Mouse (Mus musculus): Measurements from ENCODE around the gene Chst5.
"Not testable (repeated sequence)": the region's sequence is repeated elsewhere in the genome, so short reads cannot be mapped to it uniquely, and the experiment has no call there.

Gene Chst5

GRCm38 (mm10) chr8:111909621-111910450, at the start of gene Chst5:
TSS of gene Chst5 (minus strand) at chr8:111910447.
- no peak for DNase-seq (ENCODE audit: low spot score in 2 of 2)

GRCm38 (mm10) chr8:111957231-111957630, 47.0 kb upstream of the Chst5 start:
- DNase-seq (ENCODE audit: low spot score in 2 of 2): no peak

GRCm38 (mm10) chr8:111955879-111956278, 45.6 kb upstream of the Chst5 start:
- DNase-seq (ENCODE audit: low spot score in 2 of 2): no peak

- DNase-seq (ENCODE audit: low spot score in 2 of 2): no peak
Measured at GRCm38 (mm10) chr8:111954844-111955594, 44.8 kb upstream of the Chst5 start.

GRCm38 (mm10) chr8:111951936-111952335, 41.7 kb upstream of the Chst5 start:
- no peak for DNase-seq (ENCODE audit: low spot score in 2 of 2)

GRCm38 (mm10) chr8:111951317-111951716, 41.1 kb upstream of the Chst5 start:
- peak in 1 of 2 experiments; percentile 77 for DNase-seq (ENCODE audit: low spot score in 2 of 2)

GRCm38 (mm10) chr8:111950846-111951245, 40.6 kb upstream of the Chst5 start:
- DNase-seq (ENCODE audit: low spot score in 2 of 2): no peak

- no peak for DNase-seq (ENCODE audit: low spot score in 2 of 2)
Measured at GRCm38 (mm10) chr8:111947954-111948353, 37.7 kb upstream of the Chst5 start.

GRCm38 (mm10) chr8:111947144-111947543, 36.9 kb upstream of the Chst5 start:
- DNase-seq (ENCODE audit: low spot score in 2 of 2): no peak

GRCm38 (mm10) chr8:111943544-111943943, 33.3 kb upstream of the Chst5 start:
- DNase-seq (ENCODE audit: low spot score in 2 of 2): no peak

GRCm38 (mm10) chr8:111941101-111941454, 30.8 kb upstream of the Chst5 start:
- DNase-seq (ENCODE audit: low spot score in 2 of 2): peak in 1 of 2 experiments; percentile 34

- peak; percentile 92 to 97 for DNase-seq (ENCODE audit: low spot score in 2 of 2)
Measured at GRCm38 (mm10) chr8:111940171-111941100, 30.2 kb upstream of the Chst5 start, which contains the start of gene Gabarapl2. TSS of gene Gabarapl2 (plus strand) at chr8:111940703.

GRCm38 (mm10) chr8:111939516-111940142, 29.4 kb upstream of the Chst5 start:
- peak in 1 of 2 experiments; percentile 20 for DNase-seq (ENCODE audit: low spot score in 2 of 2)

GRCm38 (mm10) chr8:111938076-111938985, 28.1 kb upstream of the Chst5 start:
- DNase-seq (ENCODE audit: low spot score in 2 of 2): not testable (repeated sequence)

GRCm38 (mm10) chr8:111937184-111937583, 26.9 kb upstream of the Chst5 start:
- DNase-seq (ENCODE audit: low spot score in 2 of 2): no peak

GRCm38 (mm10) chr8:111934201-111934600, 24.0 kb upstream of the Chst5 start:
- DNase-seq (ENCODE audit: low spot score in 2 of 2): no peak

GRCm38 (mm10) chr8:111933348-111934076, 23.3 kb upstream of the Chst5 start, which contains the start of gene Tmem231:
TSS of gene Tmem231 (minus strand) at chr8:111933881.
- DNase-seq (ENCODE audit: low spot score in 2 of 2): peak; percentile 88 to 90

- DNase-seq (ENCODE audit: low spot score in 2 of 2): no peak
Measured at GRCm38 (mm10) chr8:111932580-111933336, 22.5 kb upstream of the Chst5 start.

- DNase-seq (ENCODE audit: low spot score in 2 of 2): no peak
Measured at GRCm38 (mm10) chr8:111931721-111932120, 21.5 kb upstream of the Chst5 start.
